Mouse (Mus musculus): ENCODE data around the gene Pbxip1. TPM values are rescaled to one million over a fixed set of nuclear protein-coding genes. Genes with fewer than 3 reads are reported as not detected.

The Pbxip1 gene
- polyA plus RNA-seq, 2 experiments = 17.9 to 32.8 TPM

DNA sequence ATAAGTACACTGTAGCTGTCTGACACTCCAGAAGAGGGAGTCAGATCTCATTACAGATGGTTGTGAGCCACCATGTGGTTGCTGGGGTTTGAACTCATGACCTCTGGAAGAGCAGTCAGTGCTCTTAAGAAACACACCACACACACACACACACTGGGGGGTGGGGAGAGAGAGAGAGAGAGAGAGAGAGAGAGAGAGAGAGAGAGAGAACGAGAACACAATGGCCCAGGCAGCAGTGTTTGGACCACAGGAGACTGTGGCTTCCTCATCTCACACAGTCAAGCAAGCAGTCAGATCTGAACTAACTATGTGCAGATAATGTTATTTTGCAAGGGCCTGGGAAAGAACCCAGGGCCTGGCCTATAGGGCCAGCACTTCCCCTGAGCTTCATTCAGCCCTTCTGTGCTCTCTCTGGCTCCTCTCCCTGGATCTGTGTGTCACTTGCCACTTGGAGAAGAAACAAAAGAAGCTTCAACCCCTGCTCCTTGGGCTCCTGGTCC, 19.3 kb downstream of the Pbxip1 start:
- no peak overlapping the region for H3K27ac ChIP-seq (replicated peaks; ENCODE audit: low read depth, low read length)
- no peak overlapping the region for H3K4me3 ChIP-seq (replicated peaks; ENCODE audit: low read length)
- DNase-seq (ENCODE audit: low spot score) (no peak), ATAC-seq (ENCODE audit: low FRiP score, low read depth) (no peak)
- whole genome bisulfite sequencing = 83% methylated on average over 1 of the region's 1 CpGs
- no peak overlapping the region for H3K9ac ChIP-seq (ENCODE audit: low read depth, low read length, severe bottlenecking)
- peaks cover 7% of the 10 kb centered on the region for H3K4me1 ChIP-seq (ENCODE audit: control insufficient read depth, insufficient read depth, low read length)
- H3K4me2 ChIP-seq (replicated peaks; ENCODE audit: low read depth, low read length, severe bottlenecking) = no peak overlapping the region
- no peaks in the 10 kb centered on the region for H3K9me3 ChIP-seq (ENCODE audit: control insufficient read depth, low read length)
- no peak for TF ChIP-seq POLR2A (IDR thresholded peaks at IDR 0.05; ENCODE audit: borderline replicate concordance, extremely low read depth, insufficient read depth, insufficient read length)
- no peaks in the 10 kb centered on the region for H3K36me3 ChIP-seq (ENCODE audit: control insufficient read depth, insufficient read depth, low read length)
- no peaks in the 10 kb centered on the region for H3K27me3 ChIP-seq (ENCODE audit: control insufficient read depth, insufficient read depth, low read length)

- Histone ChIP-seq H3K9ac (ENCODE audit: low read depth, low read length, severe bottlenecking) (no peak overlapping the region), H3K4me3 (replicated peaks; ENCODE audit: low read length) (no peak overlapping the region), H3K27ac (replicated peaks; ENCODE audit: low read depth, low read length) (no peak overlapping the region), H3K4me2 (replicated peaks; ENCODE audit: low read depth, low read length, severe bottlenecking) (no peak overlapping the region), H3K27me3 (ENCODE audit: control insufficient read depth, insufficient read depth, low read length) (no peaks in the 10 kb centered on the region), H3K4me1 (ENCODE audit: control insufficient read depth, insufficient read depth, low read length) (peaks cover 7% of the 10 kb centered on the region), H3K9me3 (ENCODE audit: control insufficient read depth, low read length) (no peaks in the 10 kb centered on the region), H3K36me3 (ENCODE audit: control insufficient read depth, insufficient read depth, low read length) (no peaks in the 10 kb centered on the region; the same call in 1 of the 2 replicates)
- 33% methylated on average over 10 of the region's 10 CpGs for WGBS
- DNase-seq (ENCODE audit: low spot score) = peak; percentile 46
- TF ChIP-seq POLR2A (IDR thresholded peaks at IDR 0.05; ENCODE audit: borderline replicate concordance, extremely low read depth, insufficient read depth, insufficient read length) = no peak
- no peak for ATAC-seq (ENCODE audit: low FRiP score, low read depth)
Observed at GRCm38 (mm10) chr3:89456726-89457665, 20.5 kb downstream of the Pbxip1 start.

- Histone ChIP-seq H3K4me2 (replicated peaks; ENCODE audit: low read depth, low read length, severe bottlenecking) (peak overlapping the region; percentile 76), H3K4me3 (replicated peaks; ENCODE audit: low read length) (peak overlapping the region; percentile 67), H3K9ac (ENCODE audit: low read depth, low read length, severe bottlenecking) (0 out of 2 replicates have a peak overlapping the region, but pooled peaks have one; percentile 75), H3K9me3 (ENCODE audit: control insufficient read depth, low read length) (no peaks in the 10 kb centered on the region), H3K4me1 (ENCODE audit: control insufficient read depth, insufficient read depth, low read length) (peaks cover 7% of the 10 kb centered on the region), H3K27me3 (ENCODE audit: control insufficient read depth, insufficient read depth, low read length) (no peaks in the 10 kb centered on the region), H3K36me3 (ENCODE audit: control insufficient read depth, insufficient read depth, low read length) (no peaks in the 10 kb centered on the region; the same call in 1 of the 2 replicates), H3K27ac (replicated peaks; ENCODE audit: low read depth, low read length) (peak overlapping the region; percentile 88; the same call in 1 of the 2 replicates)
- WGBS = 50% methylated on average over 13 of the region's 13 CpGs
- DNase-seq (ENCODE audit: low spot score) = no peak
- ATAC-seq (ENCODE audit: low FRiP score, low read depth) = peak; percentile 64; the same call in 1 of the 2 replicates
- TF ChIP-seq POLR2A (IDR thresholded peaks at IDR 0.05; ENCODE audit: borderline replicate concordance, extremely low read depth, insufficient read depth, insufficient read length) = no peak
Observed at GRCm38 (mm10) chr3:89458372-89458964, 22.0 kb downstream of the Pbxip1 start.

DNA sequence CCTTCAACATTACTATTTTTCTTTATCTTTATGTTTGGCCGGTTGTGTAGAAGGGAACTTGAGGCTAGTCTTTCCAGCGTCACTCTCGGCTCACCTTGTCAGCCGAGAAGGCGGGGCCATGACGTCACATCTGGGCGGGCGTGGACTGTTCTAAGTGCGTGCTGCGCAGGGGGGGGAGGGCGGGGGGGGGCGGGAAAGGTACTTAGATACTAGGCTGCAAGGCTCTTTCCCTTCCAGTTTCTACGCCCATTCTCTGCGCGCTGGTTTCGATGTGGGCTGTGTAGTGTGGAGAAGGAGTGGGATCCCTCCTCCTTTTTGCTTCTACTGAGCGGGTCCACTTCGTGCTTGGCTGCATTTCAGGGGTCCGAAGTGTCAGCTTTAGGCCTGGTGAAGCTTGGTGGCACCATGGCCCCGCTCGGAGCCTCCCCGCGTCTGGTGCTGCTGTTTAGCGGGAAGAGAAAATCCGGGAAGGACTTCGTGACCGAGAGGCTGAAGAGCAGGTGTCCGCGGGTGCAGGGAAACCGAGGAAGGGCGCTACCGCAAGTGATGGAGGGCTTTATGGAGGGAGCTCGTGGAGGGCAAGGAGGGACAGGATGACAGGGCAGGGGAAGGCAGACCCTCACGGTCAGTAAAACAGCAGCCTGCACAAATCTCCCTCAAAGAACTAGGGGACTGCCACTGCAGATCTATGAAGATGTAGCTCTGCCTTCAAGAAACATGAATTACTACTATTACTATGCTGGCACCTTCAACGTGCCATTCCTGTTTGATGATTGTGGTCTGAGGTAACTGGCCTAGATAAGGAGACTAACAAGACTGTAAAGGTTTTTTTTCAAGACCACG, 22.7 kb downstream of the Pbxip1 start:
- Histone ChIP-seq H3K9ac (ENCODE audit: low read depth, low read length, severe bottlenecking) (peak overlapping the region; percentile 75), H3K4me2 (replicated peaks; ENCODE audit: low read depth, low read length, severe bottlenecking) (peak overlapping the region; percentile 76), H3K4me3 (replicated peaks; ENCODE audit: low read length) (peak overlapping the region; percentile 67), H3K36me3 (ENCODE audit: control insufficient read depth, insufficient read depth, low read length) (no peaks in the 10 kb centered on the region; the same call in 1 of the 2 replicates), H3K4me1 (ENCODE audit: control insufficient read depth, insufficient read depth, low read length) (peaks cover 7% of the 10 kb centered on the region), H3K27ac (replicated peaks; ENCODE audit: low read depth, low read length) (peak overlapping the region; percentile 88), H3K27me3 (ENCODE audit: control insufficient read depth, insufficient read depth, low read length) (no peaks in the 10 kb centered on the region), H3K9me3 (ENCODE audit: control insufficient read depth, low read length) (no peaks in the 10 kb centered on the region)
- peak; percentile 93 for DNase-seq (ENCODE audit: low spot score)
- peak; percentile 92 for ATAC-seq (ENCODE audit: low FRiP score, low read depth)
- TF ChIP-seq POLR2A (IDR thresholded peaks at IDR 0.05; ENCODE audit: borderline replicate concordance, extremely low read depth, insufficient read depth, insufficient read length) = peak; percentile 64; the same call in 1 of the 2 replicates
- WGBS = under 1% methylated on average over 33 of the region's 36 CpGs
